Mouse (Mus musculus) forebrain, embryonic 12.5 days (tissue): ENCODE measurements around the gene Mgll. TPM values are rescaled to one million over a fixed set of nuclear protein-coding genes. Genes with fewer than 3 reads are reported as not detected.

Experiments used
- ATAC-seq: fragments of 200-750 bp; cut with Nextera tagmentation; 2 replicates; pipeline ENCODE4 v1.8.0; 2017; ENCODE audit warnings: moderate TSS enrichment; ENCODE audit not compliant: low FRiP score
- H3K27ac ChIP-seq: fragments of 300-500 bp; sonication (generic); 2 replicates; pipeline ENCODE4 v1.5.1; 2016; ENCODE audit warnings: mild to moderate bottlenecking
- H3K27me3 ChIP-seq: fragments of 300-500 bp; sonication (generic); 2 replicates; pipeline ENCODE4 v1.6.1; 2016; ENCODE audit warnings: mild to moderate bottlenecking
- H3K36me3 ChIP-seq: fragments of 300-500 bp; sonication (generic); replicated peaks from 2 replicates; pipeline ENCODE4 v1.6.1; 2016; ENCODE audit warnings: mild to moderate bottlenecking
- H3K4me1 ChIP-seq: fragments of 300-500 bp; sonication (generic); 2 replicates; pipeline ENCODE4 v1.6.1; 2016
- H3K4me2 ChIP-seq: fragments of 300-500 bp; sonication (generic); 2 replicates; pipeline ENCODE4 v1.6.1; 2016; ENCODE audit warnings: mild to moderate bottlenecking, moderate library complexity
- H3K4me3 ChIP-seq: fragments of 300-500 bp; sonication (generic); replicated peaks from 2 replicates; pipeline ENCODE4 v1.5.1; 2016; ENCODE audit warnings: mild to moderate bottlenecking
- H3K9ac ChIP-seq: fragments of 300-500 bp; sonication (generic); 2 replicates; pipeline ENCODE4 v1.6.1; 2016; ENCODE audit warnings: mild to moderate bottlenecking
- H3K9me3 ChIP-seq: fragments of 300-500 bp; sonication (generic); 2 replicates; pipeline ENCODE4 v1.6.1; 2016
- WGBS: fragments of 180-500 bp; shearing (Covaris S2); methylation state at CpG from one replicate; pipeline ENCODE4 v1.1.7; 2016; 5-methylcytosine and 5-hydroxymethylcytosine counted together
- polyA plus RNA-seq: library from polyadenylated mRNA; unstranded; fragments of >200 nt; fragmentation: Nextera tagmentation; extraction: Ambion mirVana; gene quantifications from 2 replicates; pipeline ENCODE4 v1.2.1, GENCODE M21; 2016

Mgll gene
- polyA plus RNA-seq, 1 experiment from 2014 or later = 5.5 TPM

DNA sequence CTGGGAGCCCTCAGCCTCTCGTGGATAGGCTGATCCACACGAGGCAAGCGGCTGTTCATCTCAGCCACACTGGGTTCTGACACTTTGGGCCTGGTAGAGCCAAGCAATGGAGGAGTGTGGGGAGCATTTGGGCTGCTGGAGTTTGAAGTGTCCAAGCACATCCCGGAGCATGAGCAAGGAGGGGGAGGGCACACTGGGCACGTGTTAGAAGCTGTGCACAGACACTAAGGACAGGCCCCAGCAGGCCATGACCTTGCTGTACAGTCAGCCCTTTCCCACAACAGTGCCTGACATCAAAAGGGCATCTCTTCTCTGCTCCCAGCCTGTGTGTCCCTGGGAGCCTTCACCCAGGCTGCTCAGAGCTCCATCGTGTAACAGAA is 13.3 kb downstream of the Mgll start:
- WGBS = 83% methylated on average over 6 of the region's 6 CpGs
- Histone ChIP-seq H3K9me3 (no peaks in the 10 kb centered on the region), H3K4me1 (peaks cover 7% of the 10 kb centered on the region; the same call in 1 of the 2 replicates), H3K9ac (no peak overlapping the region), H3K27ac (no peak overlapping the region), H3K27me3 (no peaks in the 10 kb centered on the region), H3K4me3 (no peak overlapping the region), H3K36me3 (no peaks in the 10 kb centered on the region), H3K4me2 (no peak overlapping the region)
- no peak for ATAC-seq

DNA sequence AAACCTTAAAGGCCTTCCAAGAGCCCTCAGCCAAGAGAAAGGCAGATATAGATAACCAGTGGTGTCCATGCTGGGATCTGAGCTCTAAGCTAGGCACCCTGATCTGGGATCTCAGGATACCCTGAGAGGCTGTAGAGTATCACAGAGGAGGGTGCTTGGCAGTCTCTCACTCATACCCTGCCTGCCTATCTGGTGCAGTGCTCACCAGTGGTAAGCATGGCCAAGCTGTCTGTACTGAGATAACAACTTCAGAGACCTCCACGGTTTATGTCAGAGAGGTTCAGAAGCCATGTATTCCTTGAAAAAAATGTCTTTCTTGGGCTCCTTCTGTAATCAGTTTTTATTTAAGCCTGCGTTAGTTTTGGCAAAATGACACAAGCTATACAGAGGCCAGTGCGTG is 16.8 kb downstream of the Mgll start:
- no peak for ATAC-seq
- Histone ChIP-seq H3K36me3 (no peaks in the 10 kb centered on the region), H3K9ac (no peak overlapping the region), H3K27me3 (no peaks in the 10 kb centered on the region), H3K4me1 (peaks cover 9% of the 10 kb centered on the region; the same call in 1 of the 2 replicates), H3K9me3 (no peaks in the 10 kb centered on the region), H3K4me2 (no peak overlapping the region), H3K4me3 (no peak overlapping the region), H3K27ac (no peak overlapping the region)
- WGBS = 93% methylated on average over 3 of the region's 3 CpGs

DNA sequence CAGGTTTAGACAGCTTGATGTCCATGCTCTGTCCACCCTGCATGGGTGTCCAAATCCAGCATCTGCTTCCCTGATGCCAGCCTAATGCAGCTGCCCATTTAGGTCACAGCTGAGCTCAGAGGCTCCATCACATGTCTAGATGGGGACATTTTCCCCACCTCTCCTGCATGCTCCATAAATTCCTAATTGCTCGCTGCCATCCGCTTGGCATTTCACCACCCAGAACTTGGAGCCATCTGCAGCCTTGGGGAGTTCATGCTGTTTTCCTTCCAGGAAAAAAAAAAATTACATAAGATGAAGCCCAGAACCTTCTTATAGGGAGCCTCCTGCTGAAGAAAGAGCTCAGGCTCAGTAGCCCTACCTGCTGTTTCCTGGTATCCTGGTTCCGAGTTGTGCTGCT is 17.6 kb downstream of the Mgll start:
- H3K27me3 ChIP-seq = no peaks in the 10 kb centered on the region
- H3K36me3 ChIP-seq = no peaks in the 10 kb centered on the region
- H3K9me3 ChIP-seq = no peaks in the 10 kb centered on the region
- H3K4me2 ChIP-seq = no peak overlapping the region
- H3K4me1 ChIP-seq = peaks cover 9% of the 10 kb centered on the region; the same call in 1 of the 2 replicates
- no peak overlapping the region for H3K9ac ChIP-seq
- H3K4me3 ChIP-seq = no peak overlapping the region
- no peak overlapping the region for H3K27ac ChIP-seq
- WGBS = 83% methylated on average over 3 of the region's 3 CpGs
- ATAC-seq = no peak

DNA sequence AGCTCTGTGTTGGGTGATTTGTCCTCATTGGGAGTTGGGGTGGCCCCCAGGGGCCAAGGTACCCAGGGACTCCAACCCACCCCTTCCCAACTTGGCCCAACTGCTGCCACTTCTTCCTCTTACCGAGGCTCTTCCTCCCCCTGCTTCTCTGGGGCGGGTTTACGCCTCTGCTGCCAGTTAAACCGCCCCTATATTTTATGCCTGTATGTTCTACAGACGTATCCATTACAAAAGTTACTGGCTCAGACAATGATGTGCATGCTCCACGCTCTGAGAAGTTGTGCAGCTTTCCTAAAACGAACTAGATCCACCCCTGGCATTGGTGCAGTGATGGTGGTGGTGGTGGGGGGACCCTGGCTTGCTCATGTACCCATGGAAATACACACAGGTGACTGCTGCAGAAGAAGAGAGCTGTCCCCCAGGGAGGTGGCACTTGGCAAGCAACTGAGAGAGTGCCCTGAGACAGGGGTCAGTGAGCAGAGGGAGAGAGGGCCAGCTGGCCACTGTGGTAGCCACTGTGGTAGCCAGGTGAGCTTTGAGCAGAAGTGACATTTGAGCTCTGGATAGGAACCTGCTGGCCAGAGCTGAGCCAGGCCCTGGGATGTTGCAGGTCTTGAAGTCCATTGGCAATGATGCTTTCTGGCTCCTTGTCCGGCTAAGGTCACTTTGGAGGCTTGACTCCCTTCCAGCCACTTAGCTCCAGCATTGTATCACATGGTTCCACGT is 18.2 kb downstream of the Mgll start:
- Histone ChIP-seq H3K27me3 (no peaks in the 10 kb centered on the region), H3K27ac (no peak overlapping the region), H3K9ac (no peak overlapping the region), H3K36me3 (no peaks in the 10 kb centered on the region), H3K4me3 (no peak overlapping the region), H3K4me2 (no peak overlapping the region), H3K4me1 (peaks cover 9% of the 10 kb centered on the region; the same call in 1 of the 2 replicates), H3K9me3 (no peaks in the 10 kb centered on the region)
- WGBS = 75% methylated on average over 9 of the region's 9 CpGs
- ATAC-seq = no peak

DNA sequence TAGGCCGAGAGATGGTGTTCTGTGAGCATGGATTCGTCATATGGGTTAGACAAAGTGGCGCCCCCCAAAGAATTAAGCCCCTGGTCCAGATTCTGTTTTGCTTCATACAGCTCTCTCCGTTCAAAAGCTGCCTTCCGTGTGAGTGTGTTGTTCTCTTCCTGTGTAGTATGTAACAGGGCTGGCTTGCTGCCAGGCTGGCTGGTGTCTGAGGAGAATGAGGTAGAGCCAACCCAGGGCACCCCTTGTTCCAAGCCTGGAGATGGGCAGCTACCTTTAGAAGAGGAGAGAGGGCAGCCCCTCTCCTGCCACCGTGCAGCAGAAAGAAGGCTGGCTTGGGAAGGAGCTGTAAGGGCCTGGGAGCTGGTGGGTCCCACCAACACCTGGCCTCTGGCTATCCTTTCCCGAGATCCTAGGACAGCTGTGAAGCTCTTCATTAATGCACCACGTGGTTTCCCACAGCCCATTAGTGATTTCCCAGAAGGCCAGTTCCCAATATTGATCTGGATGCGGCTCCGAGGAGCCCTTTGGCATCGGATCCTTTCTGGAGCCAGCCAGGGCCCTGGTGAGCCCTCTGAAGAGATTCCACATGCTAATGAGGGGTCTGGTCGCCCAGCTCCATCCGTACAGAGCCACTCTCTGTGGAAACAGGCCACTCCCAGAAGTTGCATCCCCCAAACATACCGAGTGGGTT is 19.5 kb downstream of the Mgll start:
- no peak for ATAC-seq
- Histone ChIP-seq H3K36me3 (no peaks in the 10 kb centered on the region), H3K27ac (no peak overlapping the region), H3K4me3 (no peak overlapping the region), H3K27me3 (no peaks in the 10 kb centered on the region), H3K4me1 (peaks cover 9% of the 10 kb centered on the region; the same call in 1 of the 2 replicates), H3K9me3 (no peaks in the 10 kb centered on the region), H3K9ac (no peak overlapping the region), H3K4me2 (no peak overlapping the region)
- 72% methylated on average over 14 of the region's 14 CpGs for WGBS

DNA sequence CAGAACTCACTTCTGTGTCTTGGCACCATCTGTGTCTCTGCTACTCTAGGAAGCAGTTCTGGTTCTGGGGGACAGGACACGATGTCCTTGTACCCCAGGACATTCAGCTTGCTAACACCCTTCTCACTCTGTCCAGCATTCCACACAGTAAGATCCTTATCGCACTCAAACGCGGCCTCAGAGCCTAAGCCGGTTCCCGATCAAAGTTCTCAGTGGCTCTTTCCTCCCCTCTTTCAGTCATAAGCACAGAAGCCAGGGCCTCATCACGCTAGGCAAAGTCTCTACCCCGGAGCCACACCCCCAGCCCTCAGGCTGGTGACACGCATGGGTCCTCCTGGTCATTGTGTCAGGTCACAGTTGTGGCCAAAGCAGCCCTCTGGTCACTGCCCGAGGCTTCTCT is 20.8 kb downstream of the Mgll start:
- H3K4me3 ChIP-seq = no peak overlapping the region
- H3K36me3 ChIP-seq = no peaks in the 10 kb centered on the region

DNA sequence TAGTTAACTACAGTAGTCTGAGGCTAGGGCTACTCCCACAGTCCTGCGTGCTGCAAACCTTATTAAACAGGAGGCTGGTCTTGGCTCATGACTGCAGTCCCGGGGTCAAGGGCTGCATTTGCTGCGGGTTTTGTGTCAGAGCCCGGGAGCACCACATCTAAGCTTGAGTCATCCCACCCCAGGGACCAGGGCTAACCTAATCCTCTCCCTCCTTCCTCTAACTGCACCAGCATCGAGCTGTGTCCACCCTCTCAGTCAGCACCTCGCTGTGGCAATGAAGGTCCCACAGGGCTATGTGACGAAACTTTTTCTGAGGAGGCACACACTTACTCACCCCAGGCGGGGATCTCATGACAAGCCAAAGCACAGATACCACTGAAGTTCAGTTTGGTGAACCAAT is 22.1 kb downstream of the Mgll start:
- no peaks in the 10 kb centered on the region for H3K9me3 ChIP-seq
- 84% methylated on average over 8 of the region's 8 CpGs for WGBS
- no peak for ATAC-seq

More for the DNA sequence above, 20.8 kb downstream of the Mgll start:
- H3K9ac ChIP-seq = no peak overlapping the region
- no peaks in the 10 kb centered on the region for H3K9me3 ChIP-seq
- no peaks in the 10 kb centered on the region for H3K27me3 ChIP-seq
- 87% methylated on average over 10 of the region's 10 CpGs for WGBS
- no peak overlapping the region for H3K4me2 ChIP-seq
- ATAC-seq = no peak
- H3K4me1 ChIP-seq = peaks cover 9% of the 10 kb centered on the region; the same call in 1 of the 2 replicates
- H3K27ac ChIP-seq = no peak overlapping the region

DNA sequence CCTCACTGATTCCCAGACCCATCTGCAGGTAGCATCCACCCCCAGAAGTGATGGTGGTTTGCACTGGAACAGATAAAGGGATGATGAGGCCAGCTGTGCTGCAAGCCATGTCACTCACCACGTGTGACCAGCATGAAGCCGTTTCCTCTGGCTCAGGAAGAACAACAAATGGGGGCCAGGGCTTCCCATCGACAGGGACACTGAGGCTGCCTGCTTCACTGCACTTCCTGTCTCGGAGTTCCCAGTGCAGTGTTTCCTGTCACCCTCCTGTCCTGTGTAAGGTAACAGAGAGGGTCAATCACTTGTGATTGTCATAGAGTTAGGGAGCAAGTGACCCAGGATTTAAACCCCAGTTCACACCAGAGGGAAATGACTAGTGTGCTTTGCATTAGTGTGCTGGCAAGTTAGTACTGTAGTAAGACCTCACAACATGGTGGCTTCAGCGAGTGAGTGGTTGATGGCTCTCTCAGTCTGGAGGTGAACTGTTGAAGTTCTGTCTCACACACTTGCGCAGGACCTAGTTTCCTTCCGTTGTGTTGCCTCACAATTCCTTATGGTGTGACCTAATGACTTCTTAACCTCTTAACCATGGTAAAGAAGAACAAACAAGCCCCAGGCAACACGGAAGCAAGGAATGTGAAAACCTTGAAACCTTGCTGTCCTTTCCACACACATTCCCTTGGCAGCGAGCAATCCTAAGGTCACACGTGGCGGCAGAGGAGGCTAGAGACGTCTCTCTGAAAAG is 23.3 kb downstream of the Mgll start:
- Histone ChIP-seq H3K27me3 (no peaks in the 10 kb centered on the region), H3K4me2 (no peak overlapping the region), H3K9ac (no peak overlapping the region), H3K4me3 (no peak overlapping the region), H3K4me1 (peaks cover 10% of the 10 kb centered on the region), H3K9me3 (no peaks in the 10 kb centered on the region), H3K27ac (no peak overlapping the region), H3K36me3 (no peaks in the 10 kb centered on the region)
- no peak for ATAC-seq
- WGBS = 84% methylated on average over 12 of the region's 12 CpGs

More for the DNA sequence above, 22.1 kb downstream of the Mgll start:
- no peak overlapping the region for H3K27ac ChIP-seq
- no peaks in the 10 kb centered on the region for H3K27me3 ChIP-seq
- H3K9ac ChIP-seq = no peak overlapping the region
- H3K36me3 ChIP-seq = no peaks in the 10 kb centered on the region
- H3K4me2 ChIP-seq = no peak overlapping the region
- H3K4me3 ChIP-seq = no peak overlapping the region
- H3K4me1 ChIP-seq = peaks cover 9% of the 10 kb centered on the region; the same call in 1 of the 2 replicates

DNA sequence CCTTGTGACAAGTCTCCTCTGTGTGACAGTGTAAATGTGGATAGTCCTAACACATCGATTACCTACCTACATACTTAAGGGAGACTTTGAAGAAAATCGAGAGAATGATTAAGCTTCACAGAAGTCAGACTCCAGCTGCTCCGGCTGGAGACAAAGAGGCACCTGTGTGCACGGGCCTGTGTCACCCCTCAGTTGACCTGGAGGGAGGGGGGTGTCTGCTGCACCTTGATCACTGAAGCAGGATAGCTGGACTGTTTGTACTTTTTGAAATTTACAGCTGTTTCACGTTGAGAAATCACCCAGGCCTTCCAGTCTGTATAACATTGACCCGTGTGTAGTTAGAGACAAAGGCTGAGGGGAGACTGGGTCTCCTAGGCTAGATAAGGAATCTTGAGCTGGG is 26.7 kb downstream of the Mgll start:
- Histone ChIP-seq H3K4me2 (no peak overlapping the region), H3K9me3 (no peaks in the 10 kb centered on the region), H3K9ac (no peak overlapping the region), H3K4me1 (peaks cover 9% of the 10 kb centered on the region), H3K27ac (no peak overlapping the region), H3K36me3 (no peaks in the 10 kb centered on the region), H3K27me3 (no peaks in the 10 kb centered on the region), H3K4me3 (no peak overlapping the region)
- 74% methylated on average over 6 of the region's 6 CpGs for WGBS
- no peak for ATAC-seq

DNA sequence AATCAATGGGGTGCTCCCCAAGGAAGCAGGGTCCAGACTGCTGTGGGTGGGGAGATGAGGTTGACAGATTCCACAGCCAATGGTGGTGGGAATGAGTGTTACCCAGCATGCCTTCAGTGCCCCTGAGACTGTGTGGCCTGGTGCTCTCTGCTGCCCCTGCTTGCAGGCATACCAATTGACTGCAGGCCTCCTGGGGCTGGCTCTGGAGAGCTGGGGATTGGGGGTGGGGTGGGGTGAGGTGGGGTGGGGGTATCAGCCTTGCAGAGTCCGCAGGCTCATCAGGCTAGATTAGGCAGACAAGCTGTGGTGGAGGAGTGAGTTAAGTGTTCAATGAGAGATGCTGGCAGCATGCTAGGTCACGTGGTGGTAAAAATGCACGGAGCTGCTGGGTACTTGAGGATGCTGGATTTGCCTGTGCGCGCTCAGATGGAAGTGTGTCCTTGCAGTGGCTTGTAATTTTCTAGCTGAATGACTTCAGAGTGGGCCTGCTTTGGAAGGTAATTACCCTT is 28.6 kb downstream of the Mgll start:
- peak; percentile 89 for ATAC-seq
- Histone ChIP-seq H3K9me3 (no peaks in the 10 kb centered on the region), H3K9ac (no peak overlapping the region), H3K4me2 (no peak overlapping the region), H3K4me3 (no peak overlapping the region), H3K36me3 (no peaks in the 10 kb centered on the region), H3K27ac (peak overlapping the region; percentile 36; the same call in 1 of the 2 replicates), H3K27me3 (no peaks in the 10 kb centered on the region), H3K4me1 (peaks cover 9% of the 10 kb centered on the region)
- WGBS = 30% methylated on average over 5 of the region's 5 CpGs

DNA sequence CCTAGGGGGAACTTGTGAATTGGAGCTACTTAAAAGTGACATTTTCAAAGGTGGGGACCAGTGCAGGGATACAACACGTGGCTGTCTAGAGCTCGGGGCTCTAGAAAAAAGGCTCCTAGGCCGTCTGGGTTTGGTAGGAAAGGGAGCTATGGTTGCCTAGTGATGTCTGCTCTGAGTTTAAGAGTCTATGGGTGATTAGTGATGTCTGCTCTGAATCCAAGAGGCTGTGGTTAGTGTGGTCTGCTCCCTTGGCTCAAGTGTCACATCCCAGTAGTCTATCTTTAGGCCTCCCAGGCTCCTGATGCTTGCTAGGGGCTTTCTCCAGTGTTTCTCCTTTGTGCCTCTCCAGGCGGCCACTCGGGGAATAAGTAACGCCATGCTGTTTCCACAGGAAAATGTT is 29.4 kb downstream of the Mgll start:
- H3K27me3 ChIP-seq = no peaks in the 10 kb centered on the region
- no peak overlapping the region for H3K4me2 ChIP-seq
- H3K27ac ChIP-seq = 0 out of 2 replicates have a peak overlapping the region, but pooled peaks have one; percentile 42
- H3K9me3 ChIP-seq = no peaks in the 10 kb centered on the region
- peaks cover 9% of the 10 kb centered on the region for H3K4me1 ChIP-seq
- no peak overlapping the region for H3K9ac ChIP-seq
- ATAC-seq = no peak
- no peak overlapping the region for H3K4me3 ChIP-seq
- no peaks in the 10 kb centered on the region for H3K36me3 ChIP-seq
- 60% methylated on average over 6 of the region's 6 CpGs for WGBS

DNA sequence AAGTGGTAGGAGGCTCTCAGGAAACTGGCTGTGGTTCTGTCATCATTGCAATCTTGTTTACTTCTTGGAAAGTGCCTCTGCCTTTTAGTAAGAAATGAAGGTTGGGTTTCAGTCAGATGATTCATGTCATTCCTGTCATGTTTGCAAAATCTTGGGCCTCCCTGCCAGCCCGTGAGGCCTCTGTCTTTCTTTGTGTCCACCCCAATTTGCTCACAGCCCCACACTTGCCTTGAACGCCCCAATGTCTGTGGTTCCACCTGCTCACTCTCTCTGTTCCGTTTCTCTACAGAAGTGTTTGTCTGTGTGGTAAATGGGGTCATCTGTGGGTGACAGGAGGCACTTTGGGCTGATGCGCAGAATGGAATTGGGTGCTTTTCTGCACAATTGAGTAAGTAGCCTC is 32.8 kb downstream of the Mgll start:
- WGBS = 84% methylated on average over 4 of the region's 4 CpGs
- Histone ChIP-seq H3K4me1 (peaks cover 28% of the 10 kb centered on the region), H3K4me2 (no peak overlapping the region), H3K36me3 (no peaks in the 10 kb centered on the region), H3K9me3 (no peaks in the 10 kb centered on the region), H3K9ac (no peak overlapping the region), H3K27me3 (no peaks in the 10 kb centered on the region), H3K4me3 (no peak overlapping the region), H3K27ac (no peak overlapping the region)
- ATAC-seq = no peak
